Mouse (Mus musculus) spleen, postnatal 36 days (tissue): ENCODE data around the gene Rgs12.

Experiments
- DNase-seq, 2 experiments: peaks; one replicate each; pipeline ENCODE4 v3.0.0; 2022; ENCODE audit warnings: low spot score in 2 of 2, mixed read lengths in 1 of 2

Rgs12 gene

GRCm38 (mm10) chr5:35079101-35079500 lies 129.9 kb downstream of the Rgs12 start:
- DNase-seq = no peak

GRCm38 (mm10) chr5:35084913-35085312 lies 135.7 kb downstream of the Rgs12 start:
- no peak for DNase-seq

DNA sequence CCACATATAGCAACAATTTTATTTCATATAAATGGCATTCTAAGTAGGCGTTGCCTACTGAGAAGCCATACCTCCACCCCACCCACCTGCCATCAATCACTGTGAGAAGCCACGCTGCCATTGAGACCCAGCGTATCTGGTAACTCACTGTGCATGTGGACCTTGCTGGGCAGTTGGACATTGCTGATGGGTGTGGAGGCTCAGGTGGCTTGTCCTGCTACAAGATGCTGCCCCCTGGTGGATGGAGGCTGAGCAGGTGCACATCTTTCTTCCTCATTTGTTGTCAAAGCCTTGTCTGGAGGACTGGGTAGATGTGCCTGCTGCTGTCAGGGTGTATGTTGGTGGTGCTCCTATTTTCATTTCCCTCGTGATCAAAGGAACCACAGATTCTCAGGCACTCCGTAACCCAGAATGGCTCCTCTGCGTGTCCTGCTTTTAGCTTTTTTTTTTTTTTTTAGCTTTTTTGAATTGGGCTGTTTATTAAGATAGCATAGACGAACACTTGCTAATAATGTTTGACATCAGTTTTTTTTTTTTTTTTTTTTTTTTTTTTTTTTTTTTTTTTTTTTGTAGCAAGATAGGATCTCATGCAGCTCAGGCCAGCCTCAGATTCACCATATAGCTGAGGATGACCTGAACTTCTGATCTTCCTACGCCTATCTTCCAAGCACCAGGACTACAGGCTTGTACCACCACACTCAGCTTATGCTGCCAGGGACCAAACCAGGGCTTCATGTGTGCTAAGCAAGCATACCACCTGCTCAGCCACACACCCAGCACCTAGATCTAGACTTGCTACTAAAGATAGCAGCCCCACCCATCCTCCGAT lies 139.8 kb downstream of the Rgs12 start:
- peak; percentile 32 to 53 for DNase-seq
